Mouse (Mus musculus) induced T-regulatory cell, adult 2 months (primary cell): Measurements from ENCODE around the gene Galnt10.
A peak's percentile ranks its signal among the peaks of the same experiment; 100 is the strongest.

Experiments used
- DNase-seq: peaks from one replicate; pipeline ENCODE4 v3.0.0-alpha.2; 2012; ENCODE audit warnings: low read depth

Gene Galnt10

GRCm38 (mm10) chr11:57660156-57660555, 14.9 kb downstream of the Galnt10 start:
- DNase-seq = no peak

- DNase-seq = peak; percentile 66
These were observed 15.6 kb downstream of the Galnt10 start for GRCm38 (mm10) chr11:57660814-57661213.

GRCm38 (mm10) chr11:57661492-57662229, 16.4 kb downstream of the Galnt10 start:
- no peak for DNase-seq

- DNase-seq = no peak
These were observed 17.0 kb downstream of the Galnt10 start for GRCm38 (mm10) chr11:57662231-57662630.

- no peak for DNase-seq
These were observed 18.0 kb downstream of the Galnt10 start for GRCm38 (mm10) chr11:57663271-57663670.

GRCm38 (mm10) chr11:57664741-57665140, 19.5 kb downstream of the Galnt10 start:
- DNase-seq = peak; percentile 72

- peak; percentile 44 for DNase-seq
These were observed 23.0 kb downstream of the Galnt10 start for GRCm38 (mm10) chr11:57668271-57668670.

- peak; percentile 76 for DNase-seq
These were observed 24.3 kb downstream of the Galnt10 start for GRCm38 (mm10) chr11:57669522-57669921.

- DNase-seq = no peak
These were observed 26.0 kb downstream of the Galnt10 start for GRCm38 (mm10) chr11:57671120-57671697.

GRCm38 (mm10) chr11:57671797-57672196, 26.6 kb downstream of the Galnt10 start:
- no peak for DNase-seq

- DNase-seq = peak; percentile 66
These were observed 27.8 kb downstream of the Galnt10 start for GRCm38 (mm10) chr11:57672995-57673394.

GRCm38 (mm10) chr11:57673977-57674687, 28.9 kb downstream of the Galnt10 start:
- DNase-seq = no peak

GRCm38 (mm10) chr11:57677261-57677660, 32.0 kb downstream of the Galnt10 start:
- DNase-seq = no peak

GRCm38 (mm10) chr11:57682589-57682988, 37.3 kb downstream of the Galnt10 start:
- no peak for DNase-seq

- DNase-seq = peak; percentile 44
These were observed 37.9 kb downstream of the Galnt10 start for GRCm38 (mm10) chr11:57683125-57683524.

GRCm38 (mm10) chr11:57683931-57684330, 38.7 kb downstream of the Galnt10 start:
- DNase-seq = no peak

GRCm38 (mm10) chr11:57684891-57685290, 39.6 kb downstream of the Galnt10 start:
- DNase-seq = no peak

- DNase-seq = peak; percentile 50
These were observed 40.6 kb downstream of the Galnt10 start for GRCm38 (mm10) chr11:57685689-57686454.

- DNase-seq = no peak
These were observed 41.6 kb downstream of the Galnt10 start for GRCm38 (mm10) chr11:57686797-57687196.

- no peak for DNase-seq
These were observed 42.0 kb downstream of the Galnt10 start for GRCm38 (mm10) chr11:57687258-57687657.

- DNase-seq = no peak
These were observed 43.1 kb downstream of the Galnt10 start for GRCm38 (mm10) chr11:57688179-57688929.

- DNase-seq = no peak
These were observed 44.6 kb downstream of the Galnt10 start for GRCm38 (mm10) chr11:57689811-57690210.
